8 mouse cellular contexts compared by ENCODE assay signal in the genomic region with DNA sequence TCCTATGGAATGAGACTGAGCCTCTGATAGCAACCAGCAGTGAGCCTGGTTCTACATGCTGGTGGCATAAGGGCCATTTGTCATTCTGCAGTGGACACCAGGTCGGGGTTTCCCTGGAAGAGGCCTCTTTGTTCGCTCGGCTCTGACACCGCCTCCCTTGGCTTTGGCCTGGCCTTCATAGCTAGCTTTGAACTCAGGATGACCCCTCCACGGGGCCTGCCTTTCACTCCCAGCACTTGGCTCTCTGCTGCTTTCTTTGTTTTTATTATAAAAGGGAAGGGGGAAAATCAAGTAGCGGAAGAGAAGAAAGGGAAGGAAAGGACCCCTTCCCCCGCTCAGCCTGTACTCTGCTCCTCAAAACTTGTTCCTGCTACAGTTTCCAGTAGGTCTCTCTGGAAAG. TPM values are rescaled to one million over a fixed set of nuclear protein-coding genes. Genes with fewer than 3 reads are reported as not detected.
DNase-seq lines count a peak whose midpoint lies in the region; ATAC-seq lines count a peak whose summit lies in the region.

No protein-coding gene starts in this region.

- H3K4me2 ChIP-seq in limb, embryonic 13.5 days (replicated peaks) = peak overlapping the region; percentile 35
- peak overlapping the region; percentile 30 for H3K4me2 ChIP-seq in stomach, embryonic 16.5 days (ENCODE audit: low read depth, low read length)

- H3K9me3 ChIP-seq in limb, embryonic 13.5 days = no peaks in the 10 kb centered on the region
- H3K9me3 ChIP-seq in stomach, embryonic 16.5 days (replicated peaks; ENCODE audit: control insufficient read depth, low read length) = no peaks in the 10 kb centered on the region

- H3K4me3 ChIP-seq in limb, embryonic 13.5 days = no peak overlapping the region
- H3K4me3 ChIP-seq in stomach, embryonic 16.5 days (replicated peaks; ENCODE audit: low read length) = 0 out of 2 replicates have a peak overlapping the region, but pooled peaks have one; percentile 5

- no peak overlapping the region for H3K9ac ChIP-seq in limb, embryonic 13.5 days
- H3K9ac ChIP-seq in stomach, embryonic 16.5 days (ENCODE audit: low read length) = peak overlapping the region; percentile 43; the same call in 1 of the 2 replicates

- peak overlapping the region; percentile 52 for H3K27ac ChIP-seq in limb, embryonic 13.5 days
- H3K27ac ChIP-seq in stomach, embryonic 16.5 days (ENCODE audit: low read length) = peak overlapping the region; percentile 90

- peak; percentile 55 for DNase-seq in adrenal gland, postnatal 14 days
- no peak for DNase-seq in adrenal gland, adult 18-20 months (ENCODE audit: low spot score in 2 of 2)
- DNase-seq in R1 (ENCODE audit: low read depth, low spot score) = peak; percentile 11
- DNase-seq in heart, postnatal 14 days = peak; percentile 33 to 53
- no peak for DNase-seq in spleen, postnatal 14 days (ENCODE audit: low spot score in 2 of 2)

- H3K4me1 ChIP-seq in limb, embryonic 13.5 days = peaks cover 61% of the 10 kb centered on the region
- peaks cover 76% of the 10 kb centered on the region for H3K4me1 ChIP-seq in stomach, embryonic 16.5 days (ENCODE audit: control insufficient read depth, insufficient read depth, low read length)

- WGBS in limb, embryonic 13.5 days = 29% methylated on average over 7 of the region's 7 CpGs
- 15% methylated on average over 7 of the region's 7 CpGs for WGBS in stomach, embryonic 16.5 days

- peaks cover 4% of the 10 kb centered on the region; the same call in 1 of the 2 replicates for H3K27me3 ChIP-seq in limb, embryonic 13.5 days
- H3K27me3 ChIP-seq in stomach, embryonic 16.5 days (ENCODE audit: control insufficient read depth, insufficient read depth, low read length) = no peaks in the 10 kb centered on the region

- peaks cover 11% of the 10 kb centered on the region; the same call in 1 of the 2 replicates for H3K36me3 ChIP-seq in limb, embryonic 13.5 days
- no peaks in the 10 kb centered on the region for H3K36me3 ChIP-seq in stomach, embryonic 16.5 days (ENCODE audit: control insufficient read depth, insufficient read depth, low read length)

- peak; percentile 38; the same call in 1 of the 2 replicates for ATAC-seq in limb, embryonic 13.5 days (ENCODE audit: low FRiP score, low read depth)
- ATAC-seq in stomach, embryonic 16.5 days (ENCODE audit: insufficient read depth, low FRiP score) = peak; percentile 75
- no peak for ATAC-seq in inflammation-experienced regulatory T-cells, adult 6 months

- intact Hi-C loops in heart, postnatal 14 days (cut with DNase I) = no loop called here

RNA-seq across cellular contexts. Expression of a gene that starts 7.0 kb away (rescaled TPM):
- 8.8 and 11.2 TPM in 2 replicates for total RNA-seq in adrenal gland, postnatal 14 days (2021)
- 1 to 10 TPM; 5.4 to 6.3 TPM for total RNA-seq in adrenal gland, adult 18-20 months (2021)
- 1 to 10 TPM; 7.6 to 8.2 TPM for total RNA-seq in heart, postnatal 14 days (2021)
- 48.7 and 55.7 TPM in 2 replicates for polyA plus RNA-seq in limb, embryonic 13.5 days (2015; fragmentation: Nextera tagmentation; extraction: Ambion mirVana)
- 81.3 and 82.8 TPM in 2 replicates for polyA plus RNA-seq in stomach, embryonic 16.5 days (2015; fragmentation: Nextera tagmentation; extraction: Ambion mirVana)
- not detected for polyA plus RNA-seq in inflammation-experienced regulatory T-cells, adult 6 months (2017; shearing (Covaris generic))

RNA-seq across cellular contexts. Expression of a gene that starts 56.1 kb away (rescaled TPM):
- total RNA-seq in adrenal gland, postnatal 14 days (2021) = 0.68 TPM in 1 of 2 replicates, not detected in the other
- not detected for total RNA-seq in adrenal gland, adult 18-20 months (2021)
- total RNA-seq in heart, postnatal 14 days (2021) = not detected
- 0.51 TPM in 1 of 2 replicates, not detected in the other for polyA plus RNA-seq in limb, embryonic 13.5 days (2015; fragmentation: Nextera tagmentation; extraction: Ambion mirVana)
- polyA plus RNA-seq in stomach, embryonic 16.5 days (2015; fragmentation: Nextera tagmentation; extraction: Ambion mirVana) = 164 and 168 TPM in 2 replicates
- polyA plus RNA-seq in inflammation-experienced regulatory T-cells, adult 6 months (2017; shearing (Covaris generic)) = not detected

Comparison
In these comparisons a context has a peak if more than half of its experiments do, and no peak if none do; other contexts are left out.
1. DNase-seq: peak in adrenal gland, postnatal 14 days (single experiment), R1 (single experiment) and heart, postnatal 14 days (2 of 2); none in adrenal gland, adult 18-20 months (0 of 2) and spleen, postnatal 14 days (0 of 2).